Mouse (Mus musculus): Measurements from ENCODE around the gene Mpc2. TPM values are rescaled to one million over a fixed set of nuclear protein-coding genes. Genes with fewer than 3 reads are reported as not detected.
A peak's percentile ranks its signal among the peaks of the same experiment; 100 is the strongest.

Mpc2 gene
- total RNA-seq, 4 experiments from 2014 or later = 136 to 174 (median 148) TPM

GRCm38 (mm10) chr1:165506303-165506702 lies 45.9 kb downstream of the Mpc2 start:
- no peak for DNase-seq

GRCm38 (mm10) chr1:165510161-165510560 lies 49.7 kb downstream of the Mpc2 start:
- peak; percentile 23 for DNase-seq

GRCm38 (mm10) chr1:165520716-165521115 lies 60.3 kb downstream of the Mpc2 start:
- DNase-seq = no peak

Other genes starting within 250 kb of the Mpc2 start
- 10 to 100 TPM; 57.9 to 65.5 (median 62.0) TPM for gene Tiprl, start 223.6 kb upstream of the Mpc2 start, total RNA-seq (2022)
- 1 to 10 TPM in 3 of 4 experiments, under 1 TPM in 1; 0.92 to 1.3 (median 1.2) TPM for gene Gpr161, start 164.8 kb upstream of the Mpc2 start, total RNA-seq (2022)
- 10 to 100 TPM; 28.5 to 40.5 (median 34.5) TPM for gene Dcaf6, start 162 bp upstream of the Mpc2 start, total RNA-seq (2022)
- gene Adcy10, start 24.5 kb downstream of the Mpc2 start, total RNA-seq (2022) = 1 to 10 TPM in 1 of 4 experiments, under 1 TPM in 3; 0.21 to 1.2 (median 0.39) TPM
- gene Mpzl1, start 173.9 kb downstream of the Mpc2 start, total RNA-seq (2022) = 10 to 100 TPM; 14.6 to 25.4 (median 22.3) TPM
- 10 to 100 TPM; 15.2 to 23.8 (median 18.2) TPM for gene Rcsd1, start 249.1 kb downstream of the Mpc2 start, total RNA-seq (2022)